Mouse (Mus musculus) adrenal gland, postnatal 25 days (tissue): ENCODE measurements at regions not wholly inside any gene's neighbourhood (a gene's known extent, or its start where the extent isn't known, plus 50 kb on each side); places are given as distances from the start of the nearest gene placed in this dataset.

Experiments
- DNase-seq: peaks from one replicate; pipeline ENCODE4 v3.0.0; 2021; ENCODE audit warnings: mixed read lengths

DNA sequence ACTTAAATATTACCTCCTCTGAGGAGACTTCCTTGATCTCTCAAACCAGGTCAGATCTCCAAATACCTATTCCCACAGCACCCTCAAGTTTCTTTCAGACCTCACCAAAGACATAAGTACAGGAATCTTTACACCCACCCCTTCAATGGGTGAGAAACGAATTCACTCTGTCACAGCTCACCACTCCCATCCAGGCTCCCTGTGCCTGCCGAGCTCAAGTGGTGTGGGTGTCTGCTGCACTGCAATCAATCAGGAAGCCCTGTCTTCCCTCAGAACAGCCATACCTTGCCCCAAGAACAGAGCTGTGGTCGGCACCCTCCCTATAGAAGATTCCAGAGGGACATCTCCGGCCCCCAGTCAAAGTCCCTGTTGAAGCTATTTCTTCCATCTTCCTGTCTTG, 116.2 kb upstream of the Nectin1 start:
- no peak for DNase-seq

GRCm38 (mm10) chr9:43628786-43629185, 115.0 kb upstream of the Nectin1 start:
- DNase-seq = no peak

DNA sequence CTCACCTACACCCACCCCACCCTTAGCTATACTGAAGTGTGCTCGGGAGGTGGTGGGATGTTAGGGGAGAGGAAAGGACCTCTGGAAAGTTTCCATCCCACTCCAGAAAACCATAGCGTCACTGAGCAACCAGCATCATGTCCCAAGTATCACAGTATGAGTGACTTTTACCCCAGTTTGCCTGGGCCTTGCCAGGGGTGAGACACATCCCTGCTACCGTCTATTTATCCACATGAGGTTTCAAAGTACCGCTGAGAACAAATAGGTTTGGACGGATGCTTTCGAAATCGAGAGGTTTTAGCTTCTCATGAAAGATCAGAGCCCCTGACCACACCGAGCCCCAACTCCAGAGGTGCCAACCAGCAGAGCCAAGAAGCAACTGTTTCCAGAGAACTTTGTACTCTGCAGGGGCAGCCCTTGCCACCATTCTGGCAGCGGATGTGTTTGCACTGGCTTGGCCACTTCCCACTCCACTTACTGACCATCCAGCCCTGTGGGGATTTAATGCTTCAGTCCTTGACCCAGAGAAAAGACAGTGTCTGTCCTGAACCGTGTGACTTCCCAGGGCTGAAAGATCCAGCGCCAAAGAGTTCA, 107.3 kb upstream of the Nectin1 start:
- no peak for DNase-seq

DNA sequence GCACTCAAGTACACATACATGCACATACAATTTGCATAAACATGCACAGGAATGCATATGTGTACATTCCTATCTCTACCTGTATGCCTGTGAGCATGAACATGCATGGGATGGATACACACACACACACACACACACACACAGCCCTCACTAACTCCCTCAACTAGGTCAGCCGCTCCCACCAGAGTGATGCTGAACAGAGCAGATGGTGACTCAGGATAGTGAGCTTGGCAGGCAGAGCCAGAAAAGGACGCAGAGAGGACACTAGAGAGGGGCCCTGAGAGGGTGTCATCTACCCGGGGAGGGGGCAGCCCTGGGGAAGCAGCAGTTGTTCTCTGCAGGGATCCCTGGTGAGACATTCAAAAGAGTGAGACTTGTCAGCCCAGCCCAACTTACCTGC, 85.6 kb upstream of the Nectin1 start:
- no peak for DNase-seq

GRCm38 (mm10) chr9:43659237-43659636, 84.5 kb upstream of the Nectin1 start:
- no peak for DNase-seq

DNA sequence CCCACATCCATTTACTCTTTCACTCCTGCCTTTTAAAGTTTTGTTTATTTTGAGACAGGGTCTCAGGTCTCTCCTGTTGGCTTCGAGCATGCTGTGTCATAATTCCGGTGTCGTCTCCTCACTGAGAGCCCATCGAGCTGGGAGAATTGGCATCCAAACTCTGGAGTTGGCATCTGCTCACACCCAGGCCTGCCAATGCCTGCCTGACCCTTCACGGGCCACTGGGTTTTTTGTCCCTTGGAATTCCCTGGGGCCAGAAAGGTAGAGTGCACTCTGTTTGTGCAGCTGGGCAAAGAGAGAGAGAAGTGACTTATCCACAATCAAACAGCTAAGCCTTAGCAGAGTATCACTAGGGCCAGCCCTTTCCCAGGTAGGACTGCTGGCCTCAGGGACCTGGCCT, 83.6 kb upstream of the Nectin1 start:
- DNase-seq = no peak

GRCm38 (mm10) chr9:43660896-43661563, 82.8 kb upstream of the Nectin1 start:
- DNase-seq = no peak

GRCm38 (mm10) chr9:43661646-43662045, 82.1 kb upstream of the Nectin1 start:
- DNase-seq = no peak

DNA sequence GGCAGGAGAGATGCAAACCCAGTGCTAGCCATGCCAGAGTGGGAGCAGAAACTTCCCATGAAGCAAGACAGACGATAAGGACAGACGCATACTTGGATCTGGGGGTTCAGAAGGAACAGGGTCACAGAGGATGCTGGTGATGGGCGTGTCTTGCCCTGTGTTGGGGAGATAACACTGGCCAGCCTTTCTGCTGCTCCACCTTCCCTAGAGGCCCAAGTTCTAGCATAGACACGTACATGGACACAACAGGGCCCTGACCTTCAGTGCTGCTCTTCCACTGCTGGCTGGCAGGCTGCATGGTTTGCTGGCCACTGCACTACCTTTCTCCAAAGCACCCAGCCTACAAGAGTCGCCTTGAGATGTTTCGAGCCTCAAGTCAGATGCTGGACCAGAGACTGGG, 76.4 kb upstream of the Nectin1 start:
- no peak for DNase-seq

- DNase-seq = no peak
Measured at GRCm38 (mm10) chr9:43667974-43668373, 75.8 kb upstream of the Nectin1 start.

- no peak for DNase-seq
Measured at GRCm38 (mm10) chr9:43668731-43669130, 75.1 kb upstream of the Nectin1 start.

DNA sequence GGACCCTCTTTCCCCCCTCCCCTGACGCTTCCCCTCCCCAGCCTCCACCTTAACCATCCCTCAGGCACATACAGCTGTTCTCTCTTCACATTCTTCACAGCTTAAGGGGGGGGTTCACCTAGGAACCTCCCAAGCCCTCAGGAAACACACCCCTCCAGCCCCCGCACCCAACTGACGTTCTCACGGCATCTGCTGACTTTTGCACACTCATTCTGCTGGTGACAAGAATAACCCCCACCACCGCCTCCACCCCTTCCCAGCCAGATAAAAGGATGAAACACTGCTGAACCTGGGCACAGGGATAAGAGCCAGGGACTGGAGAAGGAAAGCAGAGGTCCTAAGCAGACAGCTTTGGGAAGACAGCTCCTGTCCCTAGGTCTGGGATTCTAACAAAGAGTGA, 73.2 kb upstream of the Nectin1 start:
- no peak for DNase-seq

DNA sequence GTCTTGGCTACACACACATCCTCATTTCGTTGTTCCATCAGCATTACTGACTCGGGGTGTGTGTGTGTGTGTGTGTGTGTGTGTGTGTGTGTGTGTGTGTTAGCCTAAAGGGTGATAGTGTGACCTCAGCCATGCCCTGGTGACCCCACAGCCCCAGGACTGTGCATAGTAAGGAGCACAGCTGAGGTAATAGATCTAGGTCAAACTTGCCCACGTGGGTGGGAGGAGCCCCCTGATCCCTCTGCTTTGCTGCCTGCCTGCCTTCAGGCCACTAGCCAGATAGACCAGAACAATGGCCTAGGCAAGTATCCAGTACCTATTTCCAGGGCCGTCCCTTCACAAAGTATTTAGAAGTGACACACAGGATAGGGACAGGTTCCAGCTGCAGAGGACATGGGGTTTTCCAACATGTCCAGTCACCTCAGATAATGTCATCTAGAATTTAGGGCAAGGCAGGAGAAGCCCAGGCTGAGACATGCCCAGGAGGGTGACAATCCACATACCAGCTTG, 70.6 kb upstream of the Nectin1 start:
- no peak for DNase-seq

DNA sequence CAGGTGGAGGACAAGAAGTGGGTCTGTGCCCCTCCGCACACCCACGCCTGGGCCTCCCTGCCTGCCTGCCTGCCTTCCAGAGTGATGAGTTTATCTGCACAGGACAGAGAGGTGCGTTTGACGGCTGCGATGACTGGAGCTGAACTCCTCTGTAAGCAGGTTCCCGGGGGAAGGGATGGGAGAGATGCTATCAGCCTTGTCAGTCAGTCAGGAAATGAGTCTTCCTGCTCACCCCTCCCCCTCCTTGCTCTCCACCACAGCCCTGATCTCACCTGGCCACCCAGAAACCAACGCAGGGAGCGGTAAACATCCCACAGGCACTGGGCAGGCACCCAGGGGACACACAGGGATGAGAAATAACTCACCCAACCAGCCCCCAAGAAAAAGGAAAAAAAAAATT, 69.5 kb upstream of the Nectin1 start:
- DNase-seq = no peak

DNA sequence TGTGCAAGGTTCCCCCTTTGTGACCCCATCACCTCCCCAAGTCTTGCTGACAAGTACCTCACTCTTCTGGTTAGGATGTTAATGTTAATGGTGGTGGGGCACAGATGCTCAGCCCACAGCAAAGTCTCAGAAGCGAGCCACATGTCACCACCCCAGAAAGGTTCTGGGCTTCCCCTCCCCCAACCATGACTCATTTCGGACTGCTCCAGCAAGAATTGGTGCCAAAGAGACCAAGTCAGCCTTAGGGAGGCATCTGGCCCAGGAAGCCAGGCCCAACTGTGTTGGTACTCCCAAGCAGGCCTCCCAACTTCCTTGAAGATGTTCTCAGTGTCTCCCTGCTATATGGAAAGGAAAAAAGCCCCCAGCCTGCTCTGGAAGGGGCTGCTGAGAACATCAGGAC, 67.8 kb upstream of the Nectin1 start:
- no peak for DNase-seq

DNA sequence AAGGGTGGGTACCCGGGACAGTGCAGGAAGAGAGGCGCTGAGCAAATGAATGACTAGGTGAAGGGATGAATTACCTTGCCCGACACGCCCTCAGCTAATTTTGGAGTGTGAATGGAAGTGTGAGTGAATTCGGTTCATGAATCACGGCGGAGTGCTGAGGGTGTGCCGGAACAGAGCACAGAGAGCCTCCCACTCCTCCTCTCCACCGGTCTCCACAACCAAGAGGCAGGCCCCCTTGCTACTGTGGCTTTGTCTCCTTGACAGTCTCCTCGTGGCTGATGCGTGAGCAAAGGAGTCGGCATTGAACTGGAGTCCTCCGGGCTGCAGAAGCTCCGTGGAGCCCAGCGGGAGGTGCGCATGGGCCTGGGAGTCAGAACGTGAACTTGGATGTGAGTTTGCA, 64.5 kb upstream of the Nectin1 start:
- DNase-seq = no peak

- DNase-seq = no peak
Measured at GRCm38 (mm10) chr9:43681317-43681716, 62.5 kb upstream of the Nectin1 start.

DNA sequence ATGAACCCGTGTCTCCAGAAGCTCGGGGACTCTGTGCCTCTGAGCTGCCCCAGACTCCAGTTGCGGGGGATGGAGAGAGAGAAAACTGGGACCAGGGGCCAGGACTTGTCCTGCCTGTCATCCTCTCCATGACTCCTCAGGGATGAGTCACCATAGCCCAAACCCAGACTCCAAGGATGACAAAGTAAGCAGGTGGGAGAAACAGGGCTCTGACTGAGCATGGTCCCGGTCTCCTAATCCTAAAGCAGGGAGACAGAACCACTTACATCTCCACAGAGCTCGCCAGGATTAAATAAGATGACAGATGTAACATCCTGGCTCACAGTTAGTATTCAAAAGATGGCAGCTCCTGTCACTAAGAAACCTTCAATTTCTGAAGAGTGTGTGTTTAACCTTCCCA, 61.7 kb upstream of the Nectin1 start:
- no peak for DNase-seq

- DNase-seq = no peak
Measured at GRCm38 (mm10) chr9:43684596-43684995, 59.2 kb upstream of the Nectin1 start.

DNA sequence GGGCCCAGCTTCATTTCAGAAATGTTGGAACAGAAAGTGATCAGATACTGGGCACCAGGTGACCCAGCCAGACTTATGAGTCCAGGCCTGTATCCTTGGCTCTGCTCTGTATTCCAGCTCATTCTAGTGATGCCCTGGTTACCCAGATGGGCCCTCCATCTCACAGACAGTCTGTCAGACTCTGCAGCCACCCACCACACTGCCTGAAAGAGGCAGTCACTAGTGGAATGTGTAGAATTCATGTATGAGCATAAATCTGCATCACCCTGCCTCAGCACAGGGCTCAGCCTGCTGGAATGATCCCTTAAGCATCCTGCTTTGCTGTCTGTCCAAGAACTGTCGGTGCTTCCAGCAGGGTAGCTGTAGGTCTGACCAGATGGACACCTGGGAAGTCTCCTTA, 51.8 kb upstream of the Nectin1 start:
- no peak for DNase-seq

DNA sequence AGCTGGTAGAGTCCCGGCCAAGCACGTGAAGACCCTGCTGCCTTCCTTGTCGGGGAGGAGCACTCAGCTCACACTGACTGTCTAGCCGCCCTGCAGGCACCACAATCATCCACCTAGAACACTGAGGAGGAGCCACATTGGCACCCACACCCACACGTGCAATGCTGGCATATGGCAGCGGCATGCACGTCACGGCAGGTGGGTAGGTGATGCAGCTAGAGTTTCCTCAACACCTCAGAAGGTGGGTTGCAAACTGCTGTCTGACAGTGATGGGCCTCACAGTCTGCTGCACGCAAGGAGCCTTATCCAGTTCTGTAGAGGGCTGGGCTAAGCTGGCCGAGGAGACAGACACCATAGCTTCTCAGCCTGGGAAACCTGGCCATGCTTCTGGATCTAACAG, 51.2 kb upstream of the Nectin1 start:
- DNase-seq = no peak
